Mouse (Mus musculus) E14TG2a.4 (cell line): ENCODE data around the gene Tprn.

Experiments used
- CTCF ChIP-seq: conservative IDR thresholded peaks from 2 replicates; pipeline ENCODE4 v1.5.1; 2014; ENCODE audit warnings: low read length
- NANOG ChIP-seq: IDR thresholded peaks from 2 replicates; pipeline ENCODE4 v1.6.1; 2014; ENCODE audit warnings: borderline replicate concordance, low read length, mixed read lengths

GRCm38 (mm10) chr2:25293706-25294105 lies 31.3 kb downstream of the Tprn start:
- TF ChIP-seq CTCF (no peak), NANOG (no peak)
